Mouse (Mus musculus) activated CD4-positive, CD25-positive, alpha-beta regulatory T cell, adult 4 months (primary cell): Measurements from ENCODE around the gene Uqcr10. TPM values are rescaled to one million over a fixed set of nuclear protein-coding genes. Genes with fewer than 3 reads are reported as not detected.

Source experiments
- ATAC-seq: one replicate; pipeline ENCODE4 v1.8.0; 2017
- polyA plus RNA-seq, 2 experiments: library from polyadenylated mRNA; unstranded; fragments of 100-300 nt; shearing (Covaris generic); gene quantifications; one replicate each; pipeline ENCODE4 v1.2.1; 2017

Gene Uqcr10
- 100 to 1,000 TPM; 481 to 512 TPM for polyA plus RNA-seq

- ATAC-seq = peak; percentile 96
Observed at GRCm38 (mm10) chr11:4704072-4704964, at the start of gene Uqcr10, which contains the start of gene Zmat5. Uqcr10 (minus strand) TSS chr11:4704342. Zmat5 (plus strand) TSS chr11:4704678.

GRCm38 (mm10) chr11:4752836-4753235 lies 48.7 kb upstream of the Uqcr10 start:
- ATAC-seq = no peak

GRCm38 (mm10) chr11:4750263-4750662 lies 46.1 kb upstream of the Uqcr10 start:
- no peak for ATAC-seq

GRCm38 (mm10) chr11:4747285-4747684 lies 43.1 kb upstream of the Uqcr10 start:
- no peak for ATAC-seq

- no peak for ATAC-seq
Observed at GRCm38 (mm10) chr11:4746733-4747132, 42.6 kb upstream of the Uqcr10 start, which contains the start of gene Cabp7. Cabp7 (minus strand) TSS chr11:4746778.

- ATAC-seq = no peak
Observed at GRCm38 (mm10) chr11:4745969-4746368, 41.8 kb upstream of the Uqcr10 start.

GRCm38 (mm10) chr11:4744691-4745090 lies 40.5 kb upstream of the Uqcr10 start:
- ATAC-seq = no peak

GRCm38 (mm10) chr11:4740785-4741184 lies 36.6 kb upstream of the Uqcr10 start:
- no peak for ATAC-seq

- no peak for ATAC-seq
Observed at GRCm38 (mm10) chr11:4738719-4739118, 34.6 kb upstream of the Uqcr10 start.

- ATAC-seq = no peak
Observed at GRCm38 (mm10) chr11:4737682-4738081, 33.5 kb upstream of the Uqcr10 start.

- ATAC-seq = no peak
Observed at GRCm38 (mm10) chr11:4736355-4736754, 32.2 kb upstream of the Uqcr10 start.

- no peak for ATAC-seq
Observed at GRCm38 (mm10) chr11:4734179-4734578, 30.0 kb upstream of the Uqcr10 start.

GRCm38 (mm10) chr11:4731781-4732180 lies 27.6 kb upstream of the Uqcr10 start:
- ATAC-seq = no peak

- no peak for ATAC-seq
Observed at GRCm38 (mm10) chr11:4730913-4731312, 26.8 kb upstream of the Uqcr10 start.

- ATAC-seq = no peak
Observed at GRCm38 (mm10) chr11:4730096-4730495, 26.0 kb upstream of the Uqcr10 start.

GRCm38 (mm10) chr11:4729603-4730002 lies 25.5 kb upstream of the Uqcr10 start:
- ATAC-seq = no peak

- ATAC-seq = no peak
Observed at GRCm38 (mm10) chr11:4721728-4722127, 17.6 kb upstream of the Uqcr10 start.

- no peak for ATAC-seq
Observed at GRCm38 (mm10) chr11:4720900-4721580, 16.9 kb upstream of the Uqcr10 start.

- ATAC-seq = no peak
Observed at GRCm38 (mm10) chr11:4720393-4720792, 16.3 kb upstream of the Uqcr10 start.

- no peak for ATAC-seq
Observed at GRCm38 (mm10) chr11:4719961-4720360, 15.8 kb upstream of the Uqcr10 start.

- ATAC-seq = no peak
Observed at GRCm38 (mm10) chr11:4718548-4718947, 14.4 kb upstream of the Uqcr10 start.

- ATAC-seq = no peak
Observed at GRCm38 (mm10) chr11:4716530-4717236, 12.5 kb upstream of the Uqcr10 start.

- ATAC-seq = no peak
Observed at GRCm38 (mm10) chr11:4715596-4715995, 11.5 kb upstream of the Uqcr10 start.
